Mouse (Mus musculus) ES-Bruce4 (cell line): ENCODE measurements around the gene Zbtb20. TPM values are rescaled to one million over a fixed set of nuclear protein-coding genes. Genes with fewer than 3 reads are reported as not detected.

Experiments used
- H3K27ac ChIP-seq: 2 replicates; pipeline ENCODE4 v1.5.1; 2012; ENCODE audit warnings: low read length, inconsistent platforms; ENCODE audit not compliant: insufficient read depth
- H3K27me3 ChIP-seq: 2 replicates; pipeline ENCODE4 v1.6.1; 2012; ENCODE audit warnings: mild to moderate bottlenecking, low read length, inconsistent platforms; ENCODE audit not compliant: control insufficient read depth, poor library complexity, insufficient read depth, severe bottlenecking
- H3K36me3 ChIP-seq: 2 replicates; pipeline ENCODE4 v1.6.1; 2012; ENCODE audit warnings: inconsistent platforms, mild to moderate bottlenecking, low read length, moderate library complexity; ENCODE audit not compliant: control insufficient read depth, poor library complexity, insufficient read depth, severe bottlenecking
- H3K4me1 ChIP-seq: one replicate; pipeline ENCODE4 v1.8.1; 2011; ENCODE audit warnings: low read length; ENCODE audit not compliant: control insufficient read depth, insufficient read depth
- H3K4me3 ChIP-seq: 2 replicates; pipeline ENCODE4 v1.5.1; 2011; ENCODE audit warnings: low read depth, mild to moderate bottlenecking, low read length
- H3K9ac ChIP-seq: 2 replicates; pipeline ENCODE4 v1.6.1; 2012; ENCODE audit warnings: low read depth, mild to moderate bottlenecking, inconsistent platforms; ENCODE audit not compliant: poor library complexity, severe bottlenecking
- H3K9me3 ChIP-seq: replicated peaks from 2 replicates; pipeline ENCODE4 v1.6.1; 2012; ENCODE audit warnings: mild to moderate bottlenecking, low read length, inconsistent platforms; ENCODE audit not compliant: control insufficient read depth, poor library complexity, insufficient read depth, severe bottlenecking
- CTCF ChIP-seq: IDR thresholded peaks from one replicate; pipeline ENCODE4 v1.8.1; 2011; ENCODE audit warnings: low read depth, low read length
- EP300 ChIP-seq: IDR thresholded peaks from 2 replicates; pipeline ENCODE4 v1.6.1; 2011; ENCODE audit warnings: low read depth, low read length; ENCODE audit not compliant: insufficient read depth
- POLR2A ChIP-seq: IDR thresholded peaks from one replicate; pipeline ENCODE4 v1.8.1; 2011; ENCODE audit warnings: low read length; ENCODE audit not compliant: insufficient read depth
- polyA plus RNA-seq: library from polyadenylated mRNA; stranded (reverse); fragments of >200 nt; gene quantifications from 2 replicates; pipeline ENCODE4 v1.2.4, GENCODE M21; 2011; ENCODE audit warnings: low read depth; ENCODE audit not compliant: missing spikeins, insufficient read depth, insufficient read length

The Zbtb20 gene
- polyA plus RNA-seq, 1 experiment: 9.9 TPM

GRCm38 (mm10) chr16:43465368-43465839 lies 589.7 kb downstream of the Zbtb20 start:
- Histone ChIP-seq H3K4me3 (no peak overlapping the region), H3K4me1 (no peaks in the 10 kb centered on the region), H3K9me3 (peaks cover 2% of the 10 kb centered on the region; the same call in 1 of the 2 replicates), H3K9ac (no peak overlapping the region), H3K27me3 (no peaks in the 10 kb centered on the region), H3K27ac (no peak overlapping the region), H3K36me3 (no peaks in the 10 kb centered on the region)
- no peak for TF ChIP-seq CTCF
- TF ChIP-seq POLR2A: no peak
- TF ChIP-seq EP300: no peak

GRCm38 (mm10) chr16:43465921-43466748 lies 590.5 kb downstream of the Zbtb20 start:
- Histone ChIP-seq H3K27ac (no peak overlapping the region), H3K27me3 (no peaks in the 10 kb centered on the region)
- TF ChIP-seq POLR2A: no peak
- no peak for TF ChIP-seq CTCF
- TF ChIP-seq EP300: no peak

GRCm38 (mm10) chr16:43466749-43467065 lies 591.0 kb downstream of the Zbtb20 start:
- Histone ChIP-seq H3K4me3 (no peak overlapping the region), H3K36me3 (no peaks in the 10 kb centered on the region), H3K27me3 (no peaks in the 10 kb centered on the region), H3K27ac (no peak overlapping the region), H3K4me1 (no peaks in the 10 kb centered on the region), H3K9me3 (peaks cover 2% of the 10 kb centered on the region; the same call in 1 of the 2 replicates), H3K9ac (no peak overlapping the region)
- TF ChIP-seq EP300 (no peak), POLR2A (no peak), CTCF (no peak)

More at GRCm38 (mm10) chr16:43465921-43466748, 590.5 kb downstream of the Zbtb20 start:
- Histone ChIP-seq H3K4me1 (no peaks in the 10 kb centered on the region), H3K36me3 (no peaks in the 10 kb centered on the region), H3K4me3 (no peak overlapping the region), H3K9me3 (peaks cover 2% of the 10 kb centered on the region; the same call in 1 of the 2 replicates), H3K9ac (no peak overlapping the region)

- 0 out of 2 replicates have a peak, but pooled peaks cover 1% of the 10 kb centered on the region for H3K9me3 ChIP-seq
- H3K36me3 ChIP-seq: no peaks in the 10 kb centered on the region
- no peak overlapping the region for H3K4me3 ChIP-seq
- TF ChIP-seq CTCF (no peak), POLR2A (no peak), EP300 (no peak)
- no peaks in the 10 kb centered on the region for H3K27me3 ChIP-seq
- no peaks in the 10 kb centered on the region for H3K4me1 ChIP-seq
- no peak overlapping the region for H3K27ac ChIP-seq
- no peak overlapping the region for H3K9ac ChIP-seq
These were observed 595.4 kb downstream of the Zbtb20 start for GRCm38 (mm10) chr16:43471060-43471459.

- Histone ChIP-seq H3K27me3 (no peaks in the 10 kb centered on the region), H3K9ac (no peak overlapping the region), H3K4me3 (no peak overlapping the region), H3K36me3 (no peaks in the 10 kb centered on the region), H3K27ac (no peak overlapping the region), H3K4me1 (no peaks in the 10 kb centered on the region), H3K9me3 (no peaks in the 10 kb centered on the region)
- no peak for TF ChIP-seq EP300
- TF ChIP-seq CTCF: no peak
- no peak for TF ChIP-seq POLR2A
These were observed 599.5 kb downstream of the Zbtb20 start for GRCm38 (mm10) chr16:43474941-43475728.

- H3K9me3 ChIP-seq: no peaks in the 10 kb centered on the region
- no peaks in the 10 kb centered on the region for H3K27me3 ChIP-seq
- no peaks in the 10 kb centered on the region for H3K36me3 ChIP-seq
- no peaks in the 10 kb centered on the region for H3K4me1 ChIP-seq
- TF ChIP-seq CTCF (no peak), POLR2A (no peak), EP300 (no peak)
- H3K27ac ChIP-seq: no peak overlapping the region
- H3K4me3 ChIP-seq: no peak overlapping the region
- no peak overlapping the region for H3K9ac ChIP-seq
These were observed 601.2 kb downstream of the Zbtb20 start for GRCm38 (mm10) chr16:43476921-43477320.
